Comparison of ENCODE assay signal across 16 mouse cellular contexts in the genomic region with DNA sequence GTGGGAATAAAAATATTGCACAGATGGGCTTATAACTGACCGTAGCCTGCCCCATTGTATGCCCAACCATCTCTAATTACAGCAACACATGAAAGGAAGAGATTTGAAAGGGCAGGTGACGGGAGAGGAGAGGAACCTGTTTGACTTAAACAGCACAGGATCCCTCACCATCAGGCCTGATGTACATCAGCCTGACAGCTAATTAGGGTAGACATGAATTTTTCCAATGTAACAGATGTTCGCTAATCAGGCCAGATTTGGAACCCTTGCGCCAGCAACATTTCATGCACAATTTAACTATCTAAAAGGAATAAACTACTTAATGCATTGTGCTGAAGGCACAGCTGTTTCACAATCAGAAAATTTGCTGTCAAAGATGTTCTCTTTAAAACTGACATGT.
A peak's percentile ranks its signal among the peaks of the same experiment; 100 is the strongest.
DNase-seq lines count a peak whose midpoint lies in the region; ATAC-seq and TF ChIP-seq lines count a peak whose summit lies in the region.
"Had no signal": no experiment of that assay in that cellular context is flagged by ENCODE, and none has a peak within 500 bp of the region (broad histone marks: within the 10 kb centered on the region; RNA-seq: fewer than 3 reads in every experiment).

No protein-coding gene starts in this region.

- peak; percentile 78; the same call in 1 of the 2 replicates for ATAC-seq in lung, embryonic 15.5 days (ENCODE audit: borderline replicate concordance, extremely low read depth, low FRiP score, low TSS enrichment)
- ATAC-seq in embryonic facial prominence, embryonic 14.5 days (ENCODE audit: low read depth), result peak; percentile 79
- peak; percentile 65 for ATAC-seq in forebrain, embryonic 16.5 days
- ATAC-seq: liver, embryonic 12.5 days had no signal

- no peak overlapping the region for H3K4me2 ChIP-seq in lung, embryonic 15.5 days
- no peak overlapping the region for H3K4me2 ChIP-seq in embryonic facial prominence, embryonic 14.5 days (ENCODE audit: low read depth, low read length)
- H3K4me2 ChIP-seq in forebrain, embryonic 16.5 days (ENCODE audit: low read length), result no peak overlapping the region
- H3K4me2 ChIP-seq: heart, embryonic 13.5 days; liver, embryonic 12.5 days had no signal

- H3K4me1 ChIP-seq in lung, embryonic 15.5 days, result no peaks in the 10 kb centered on the region
- no peaks in the 10 kb centered on the region for H3K4me1 ChIP-seq in lung, adult 2 months (ENCODE audit: control insufficient read depth, insufficient read depth, low read length)
- no peaks in the 10 kb centered on the region for H3K4me1 ChIP-seq in embryonic facial prominence, embryonic 14.5 days (ENCODE audit: control insufficient read depth, insufficient read depth, low read length)
- H3K4me1 ChIP-seq in forebrain, embryonic 16.5 days (replicated peaks; ENCODE audit: control insufficient read depth, insufficient read depth, low read length), result 0 out of 2 replicates have a peak, but pooled peaks cover 4% of the 10 kb centered on the region
- H3K4me1 ChIP-seq: heart, embryonic 13.5 days; liver, embryonic 12.5 days had no signal

- H3K4me3 ChIP-seq in lung, embryonic 15.5 days, result no peak overlapping the region
- no peak overlapping the region for H3K4me3 ChIP-seq in lung, adult 2 months (replicated peaks; ENCODE audit: extremely low read depth, low read depth, low read length)
- H3K4me3 ChIP-seq in embryonic facial prominence, embryonic 14.5 days (ENCODE audit: low read depth, low read length), result no peak overlapping the region
- H3K4me3 ChIP-seq in forebrain, embryonic 16.5 days (replicated peaks; ENCODE audit: low read length), result no peak overlapping the region
- H3K4me3 ChIP-seq: erythroblast, embryonic 14.5 days; heart, embryonic 13.5 days; liver, embryonic 12.5 days had no signal

- no peaks in the 10 kb centered on the region for H3K36me3 ChIP-seq in lung, embryonic 15.5 days
- H3K36me3 ChIP-seq in embryonic facial prominence, embryonic 14.5 days (ENCODE audit: control insufficient read depth, insufficient read depth, low read length), result no peaks in the 10 kb centered on the region
- no peaks in the 10 kb centered on the region for H3K36me3 ChIP-seq in forebrain, embryonic 16.5 days (ENCODE audit: control insufficient read depth, insufficient read depth)
- H3K36me3 ChIP-seq: heart, embryonic 13.5 days; liver, embryonic 12.5 days had no signal

- TF ChIP-seq POLR2A in lung, adult 2 months (IDR thresholded peaks at IDR 0.05; ENCODE audit: borderline replicate concordance, extremely low read depth, low read depth, low read length), result no peak

- H3K9ac ChIP-seq in lung, embryonic 15.5 days, result no peak overlapping the region
- no peak overlapping the region for H3K9ac ChIP-seq in embryonic facial prominence, embryonic 14.5 days (ENCODE audit: low read depth, low read length)
- H3K9ac ChIP-seq in forebrain, embryonic 16.5 days (replicated peaks; ENCODE audit: low read depth, low read length), result no peak overlapping the region
- H3K9ac ChIP-seq: heart, embryonic 13.5 days; liver, embryonic 12.5 days had no signal

- no peaks in the 10 kb centered on the region for H3K9me3 ChIP-seq in lung, embryonic 15.5 days
- H3K9me3 ChIP-seq in embryonic facial prominence, embryonic 14.5 days (ENCODE audit: control insufficient read depth, low read length), result no peaks in the 10 kb centered on the region
- 0 out of 2 replicates have a peak, but pooled peaks cover 2% of the 10 kb centered on the region for H3K9me3 ChIP-seq in forebrain, embryonic 16.5 days (ENCODE audit: control insufficient read depth, low read length)
- H3K9me3 ChIP-seq: heart, embryonic 13.5 days; liver, embryonic 12.5 days had no signal

- 30% methylated on average over 4 of the region's 4 CpGs for WGBS in lung, embryonic 15.5 days
- 65% methylated on average over 4 of the region's 4 CpGs for WGBS in lung, adult 2 months
- WGBS in embryonic facial prominence, embryonic 14.5 days, result 54% methylated on average over 4 of the region's 4 CpGs
- 24% methylated on average over 4 of the region's 4 CpGs for WGBS in forebrain, embryonic 16.5 days

- DNase-seq in lung, adult 2 months, result no peak
- DNase-seq in embryonic facial prominence, embryonic 14.5 days (ENCODE audit: low spot score), result peak; percentile 44
- DNase-seq in lung, postnatal 14 days, result peak; percentile 7
- DNase-seq in left cerebral cortex, adult 9 months (ENCODE audit: low spot score in 2 of 2), result no peak
- DNase-seq in left cerebral cortex, adult 18-20 months (ENCODE audit: low spot score in 2 of 2), result no peak
- DNase-seq: cerebellum, adult 2 months; kidney, adult 18-20 months; kidney, postnatal 25 days; layer of hippocampus, adult 9-11 months; left cerebral cortex, postnatal 4 days; right cerebral cortex, postnatal 4 days had no signal

- TF ChIP-seq CTCF in lung, adult 2 months (IDR thresholded peaks at IDR 0.05; ENCODE audit: insufficient read depth, low read length), result no peak

- H3K27me3 ChIP-seq in lung, embryonic 15.5 days, result no peaks in the 10 kb centered on the region
- H3K27me3 ChIP-seq in embryonic facial prominence, embryonic 14.5 days (replicated peaks; ENCODE audit: control insufficient read depth, insufficient read depth, low read length), result no peaks in the 10 kb centered on the region
- H3K27me3 ChIP-seq in forebrain, embryonic 16.5 days (replicated peaks; ENCODE audit: control insufficient read depth, insufficient read depth, low read length), result no peaks in the 10 kb centered on the region
- H3K27me3 ChIP-seq: heart, embryonic 13.5 days; liver, embryonic 12.5 days had no signal

- H3K27ac ChIP-seq in lung, embryonic 15.5 days, result no peak overlapping the region
- H3K27ac ChIP-seq in embryonic facial prominence, embryonic 14.5 days (replicated peaks; ENCODE audit: low read depth, low read length), result no peak overlapping the region
- no peak overlapping the region for H3K27ac ChIP-seq in forebrain, embryonic 16.5 days (ENCODE audit: low read length)
- H3K27ac ChIP-seq: heart, embryonic 13.5 days; liver, embryonic 12.5 days had no signal

Comparison
In these comparisons a context has a peak if more than half of its experiments do, and no peak if none do; other contexts are left out.
1. DNase-seq: peak in embryonic facial prominence, embryonic 14.5 days (single experiment) and lung, postnatal 14 days (single experiment); none in lung, adult 2 months (single experiment), left cerebral cortex, adult 9 months (0 of 2) and left cerebral cortex, adult 18-20 months (0 of 2).
2. Peak in every context shown above with its lines, with median percentiles within 50 percentile points of each other: ATAC-seq.